Mouse (Mus musculus): ENCODE results near the gene Xcl1. TPM values are rescaled to one million over a fixed set of nuclear protein-coding genes. Genes with fewer than 3 reads are reported as not detected.

Gene Xcl1
- total RNA-seq, 4 experiments from 2014 or later = not detected

DNA sequence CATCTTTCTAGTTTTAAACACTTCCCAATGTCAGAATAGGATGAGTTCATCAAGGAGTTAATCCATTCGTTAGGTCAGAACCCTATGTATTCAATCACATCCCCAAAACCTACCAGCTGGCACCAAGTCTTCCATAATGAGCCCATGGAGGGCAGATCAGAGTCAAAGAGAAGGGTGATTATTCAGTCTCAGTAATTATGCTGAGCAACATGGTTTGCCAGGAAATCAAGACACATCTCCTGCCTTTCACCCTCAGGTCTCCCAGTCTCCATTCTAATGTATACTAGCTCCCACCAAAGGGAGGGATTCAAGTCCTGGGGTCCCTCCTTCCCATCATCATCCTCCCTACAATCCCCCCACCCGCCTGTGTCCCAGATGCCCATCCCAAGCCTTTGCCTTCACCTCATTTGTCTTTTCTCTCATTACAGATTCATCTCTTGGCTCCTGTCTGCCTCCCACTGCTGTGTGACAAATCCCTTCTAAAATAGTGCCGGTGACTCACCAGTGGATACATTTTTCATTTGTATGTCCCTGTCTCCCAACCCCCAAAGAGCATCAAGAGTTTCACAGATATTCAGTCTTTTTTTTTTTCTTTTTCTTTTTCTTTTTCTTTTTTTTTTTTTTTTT is 8.7 kb downstream of the Xcl1 start:
- DNase-seq (ENCODE audit: low spot score in 2 of 2) = peak in 1 of 2 experiments; percentile 87

GRCm38 (mm10) chr1:164905047-164905446 is 30.3 kb downstream of the Xcl1 start:
- DNase-seq (ENCODE audit: low spot score in 2 of 2) = no peak

DNA sequence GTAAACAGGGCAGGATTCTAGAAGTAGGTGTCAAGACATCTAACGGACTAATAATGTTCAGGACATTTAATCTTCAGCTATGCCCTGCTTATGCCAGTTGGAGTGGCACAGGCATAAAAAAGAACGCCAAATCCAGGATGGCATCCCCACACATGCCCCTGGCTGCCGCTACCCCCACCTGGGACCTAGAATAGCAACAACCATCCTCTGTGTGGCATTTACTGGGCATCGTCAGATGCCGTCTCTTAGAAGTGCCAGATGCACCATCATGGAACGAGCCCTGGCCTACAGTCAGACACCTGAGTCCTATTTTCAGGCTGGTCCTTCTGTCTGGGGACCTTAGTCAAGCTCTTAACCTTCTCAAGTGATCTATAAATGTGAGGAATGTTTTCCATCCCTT is 34.6 kb downstream of the Xcl1 start:
- DNase-seq (ENCODE audit: low spot score in 2 of 2) = no peak

DNA sequence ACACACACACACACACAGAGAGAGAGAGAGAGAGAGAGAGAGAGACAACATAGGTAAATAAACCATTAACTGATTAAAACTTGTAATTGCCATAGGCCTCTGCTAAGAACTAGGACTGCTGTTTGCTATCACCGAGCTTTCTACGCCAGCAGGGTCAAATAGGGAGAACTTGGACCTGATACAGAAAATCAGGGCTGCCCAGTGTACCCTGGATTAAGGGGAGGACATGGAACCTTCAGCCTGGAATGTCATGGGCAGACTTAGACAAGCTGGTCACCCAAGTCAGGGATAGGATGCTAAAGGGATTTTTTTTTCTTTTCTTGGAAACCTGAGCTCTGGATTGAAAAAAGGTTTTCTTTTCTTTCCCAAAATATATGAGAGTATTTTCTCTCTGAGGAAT is 35.1 kb downstream of the Xcl1 start:
- no peak for DNase-seq (ENCODE audit: low spot score in 2 of 2)

DNA sequence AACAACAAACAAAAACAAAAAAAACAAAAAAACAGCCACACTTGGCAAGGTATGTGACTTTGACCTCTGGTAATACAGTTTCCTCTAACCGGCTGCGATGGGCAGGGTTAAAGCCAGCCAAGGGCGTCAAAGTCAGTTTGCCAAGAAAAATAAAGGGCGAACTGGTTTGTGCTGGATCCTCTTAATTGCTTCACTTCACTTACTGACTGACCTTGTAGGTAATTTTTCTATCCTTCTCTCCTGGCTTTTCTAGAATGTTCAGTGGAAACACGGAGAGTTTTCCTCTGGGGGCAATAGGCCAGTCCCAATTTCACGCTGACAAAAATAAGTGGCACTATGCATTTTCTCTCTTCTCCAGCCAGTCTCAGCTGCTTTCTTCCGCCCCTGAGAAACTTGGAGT is 35.8 kb downstream of the Xcl1 start:
- DNase-seq (ENCODE audit: low spot score in 2 of 2) = no peak

DNA sequence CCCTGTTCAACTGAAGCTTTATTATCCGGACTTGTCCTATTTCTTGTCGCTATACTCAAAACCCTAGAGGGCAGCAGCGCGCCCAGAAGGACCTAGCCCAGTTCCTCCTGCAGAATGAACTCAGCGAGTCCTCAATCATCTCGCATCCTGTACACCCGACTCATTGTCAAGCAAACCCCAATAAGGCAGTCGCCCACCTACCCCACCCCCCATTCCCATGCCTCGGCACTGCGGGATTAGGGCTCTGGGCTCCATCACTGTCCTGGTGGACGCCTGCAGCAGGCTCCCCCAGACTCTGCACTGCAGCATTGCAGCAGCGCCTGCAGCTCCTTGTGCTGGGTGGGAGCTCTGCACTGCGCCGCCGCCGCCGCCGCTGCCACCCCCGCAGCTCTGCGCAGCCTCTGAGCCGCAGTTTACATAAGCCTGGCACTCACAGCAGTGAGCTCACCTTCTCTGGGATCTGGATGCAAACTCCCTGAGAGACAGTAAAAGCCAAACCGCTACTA is 36.4 kb downstream of the Xcl1 start:
- peak; percentile 75 to 89 for DNase-seq (ENCODE audit: low spot score in 2 of 2)

DNA sequence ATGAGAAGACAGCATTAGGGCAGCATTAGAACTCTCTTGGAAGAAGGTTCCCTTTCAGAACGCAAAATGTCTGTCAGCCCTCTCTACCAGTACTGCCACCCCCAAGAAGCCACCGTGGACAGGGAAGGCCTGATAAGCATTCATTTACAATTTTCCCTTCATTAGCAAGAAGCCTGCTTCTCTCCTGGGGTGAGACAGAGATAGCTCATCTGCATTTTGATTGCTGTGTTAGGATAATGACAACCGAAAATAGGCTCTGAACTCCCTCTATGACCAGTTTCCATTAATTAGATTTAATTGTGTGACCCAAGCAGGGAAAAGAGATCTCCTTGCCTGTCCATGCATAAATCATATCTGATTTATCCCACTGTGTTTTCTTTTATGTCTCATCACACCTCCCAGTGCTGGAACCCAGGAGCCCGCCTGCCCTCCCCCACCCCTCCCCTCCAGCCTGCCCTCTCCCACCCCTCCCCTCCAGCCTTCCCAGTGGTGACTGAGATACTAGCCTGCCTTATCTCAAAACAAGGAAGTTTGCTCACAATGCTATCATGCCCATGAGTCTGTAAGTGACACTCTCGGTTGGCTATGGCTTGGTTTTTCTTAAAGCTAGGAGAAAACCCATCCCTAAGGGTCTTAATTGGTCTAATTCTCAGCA is 38.0 kb downstream of the Xcl1 start:
- DNase-seq (ENCODE audit: low spot score in 2 of 2) = no peak

DNA sequence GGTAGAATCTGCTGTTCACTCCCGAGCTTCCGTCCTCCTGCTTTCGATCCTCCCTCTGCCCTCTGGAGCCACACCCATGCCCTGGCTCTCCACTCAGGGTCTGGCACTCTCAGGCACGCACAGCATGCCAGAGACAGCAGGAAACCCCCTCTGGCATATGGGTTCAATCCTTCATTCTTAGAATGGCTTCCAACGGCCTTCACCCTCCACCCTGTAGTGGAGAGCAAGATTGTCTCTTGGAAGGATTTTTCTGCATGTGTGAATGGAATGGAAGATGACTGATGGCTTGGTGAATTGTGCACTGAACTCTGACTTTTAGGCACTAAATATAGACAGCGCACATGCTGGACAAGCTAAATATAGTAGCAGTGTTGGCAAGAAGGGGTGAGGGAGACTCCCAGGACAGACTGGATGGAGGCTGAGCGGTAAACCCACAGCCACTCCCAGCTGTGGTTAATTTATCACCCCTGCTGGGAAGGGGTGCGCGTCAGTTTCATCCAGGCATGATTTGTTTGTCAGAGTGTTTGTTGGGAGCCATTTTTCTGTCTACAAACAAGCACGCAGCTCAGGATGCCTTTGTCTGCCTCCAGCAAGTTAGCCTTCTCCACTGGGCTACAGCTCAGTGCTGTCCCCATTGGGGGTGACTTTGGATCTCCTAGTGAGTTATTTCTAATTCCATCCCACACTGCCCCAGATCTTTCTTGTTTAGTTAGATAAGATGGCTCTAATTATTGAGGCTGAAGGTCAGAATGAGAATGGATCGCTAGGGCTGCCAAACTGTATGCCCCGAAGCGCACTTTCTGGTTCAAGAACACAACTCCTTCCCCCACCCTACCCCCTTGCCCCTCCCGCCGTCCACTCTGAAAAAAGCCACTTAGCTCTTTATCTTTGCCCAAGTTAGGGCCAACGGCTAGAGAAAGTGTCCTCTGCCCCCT is 38.8 kb downstream of the Xcl1 start:
- DNase-seq (ENCODE audit: low spot score in 2 of 2) = no peak

- DNase-seq (ENCODE audit: low spot score in 2 of 2) = no peak
These were observed 39.5 kb downstream of the Xcl1 start for GRCm38 (mm10) chr1:164895806-164896205.

GRCm38 (mm10) chr1:164890366-164890765 is 45.0 kb downstream of the Xcl1 start:
- no peak for DNase-seq (ENCODE audit: low spot score in 2 of 2)

- no peak for DNase-seq (ENCODE audit: low spot score in 2 of 2)
These were observed 46.8 kb downstream of the Xcl1 start for GRCm38 (mm10) chr1:164888563-164888962.

DNA sequence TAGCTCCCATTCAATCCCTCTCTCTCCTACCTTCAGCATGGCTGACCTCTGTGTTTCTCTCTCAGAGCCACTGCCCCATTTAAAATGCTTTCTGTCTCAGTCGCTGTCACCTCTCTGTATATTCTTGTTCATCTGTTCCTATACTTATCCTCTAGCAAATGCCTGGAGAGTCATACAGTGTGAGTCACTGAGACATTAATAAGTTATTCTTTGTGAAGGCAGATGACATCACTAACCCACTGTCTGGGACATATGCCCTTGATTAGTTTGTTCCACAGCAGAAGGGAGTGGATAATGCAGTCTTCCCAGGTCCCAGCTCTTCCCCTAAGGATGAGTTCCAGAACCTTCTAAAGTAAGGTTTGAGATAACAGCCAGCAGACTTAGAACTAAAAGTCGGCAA is 47.6 kb downstream of the Xcl1 start:
- no peak for DNase-seq (ENCODE audit: low spot score in 2 of 2)

GRCm38 (mm10) chr1:164881891-164882290 is 53.4 kb downstream of the Xcl1 start:
- DNase-seq (ENCODE audit: low spot score in 2 of 2) = no peak

Other genes starting within 250 kb of the Xcl1 start
- gene Dpt, start 138.9 kb downstream of the Xcl1 start, total RNA-seq (2022) = under 1 TPM in 3 of 4 experiments, not detected in 1; 0.18 to 0.42 (median 0.21) TPM
- not detected for gene Tbx19, start 225.2 kb upstream of the Xcl1 start, total RNA-seq (2022)